Mouse (Mus musculus) forebrain, embryonic 11.5 days (tissue): ENCODE results near the gene Mtmr12. TPM values are rescaled to one million over a fixed set of nuclear protein-coding genes. Genes with fewer than 3 reads are reported as not detected.

Source experiments
- ATAC-seq: fragments of 200-750 bp; cut with Nextera tagmentation; replicated peaks from 2 replicates; pipeline ENCODE4 v1.8.0; 2017; ENCODE audit warnings: moderate TSS enrichment; ENCODE audit not compliant: low FRiP score
- DNase-seq: peaks from one replicate; pipeline ENCODE4 v3.0.0-alpha.2; 2017; ENCODE audit warnings: low spot score
- H3K27ac ChIP-seq: fragments of 300-500 bp; sonication (generic); 2 replicates; pipeline ENCODE4 v1.5.1; 2014; ENCODE audit warnings: low read depth, low read length
- H3K27me3 ChIP-seq: fragments of 300-500 bp; sonication (generic); 2 replicates; pipeline ENCODE4 v1.6.1; 2014; ENCODE audit warnings: mild to moderate bottlenecking, low read length, mixed read lengths; ENCODE audit not compliant: control insufficient read depth, insufficient read depth
- H3K36me3 ChIP-seq: fragments of 300-500 bp; sonication (generic); 2 replicates; pipeline ENCODE4 v1.6.1; 2014; ENCODE audit warnings: mild to moderate bottlenecking, low read length, moderate library complexity, mixed read lengths; ENCODE audit not compliant: control insufficient read depth, insufficient read depth
- H3K4me1 ChIP-seq: fragments of 300-500 bp; sonication (generic); replicated peaks from 2 replicates; pipeline ENCODE4 v1.6.1; 2014; ENCODE audit warnings: low read length, mixed read lengths; ENCODE audit not compliant: control insufficient read depth, insufficient read depth
- H3K4me2 ChIP-seq: fragments of 300-500 bp; sonication (generic); 2 replicates; pipeline ENCODE4 v1.6.1; 2014; ENCODE audit warnings: low read depth, mild to moderate bottlenecking, low read length, moderate library complexity, mixed read lengths; ENCODE audit not compliant: severe bottlenecking
- H3K4me3 ChIP-seq: fragments of 300-500 bp; sonication (generic); 2 replicates; pipeline ENCODE4 v1.5.1; 2014; ENCODE audit warnings: low read depth, low read length
- H3K9ac ChIP-seq: fragments of 300-500 bp; sonication (generic); 2 replicates; pipeline ENCODE4 v1.6.1; 2014; ENCODE audit warnings: low read length
- H3K9me3 ChIP-seq: fragments of 300-500 bp; sonication (generic); 2 replicates; pipeline ENCODE4 v1.6.1; 2016; ENCODE audit warnings: low read length, mixed read lengths; ENCODE audit not compliant: control insufficient read depth
- WGBS: fragments of 180-500 bp; shearing (Covaris S2); extraction: QIAGEN DNeasy Blood & Tissue Kit; methylation state at CpG from one replicate; pipeline ENCODE4 v1.1.7; 2014; 5-methylcytosine and 5-hydroxymethylcytosine counted together
- microRNA counts: library from miRNA; unstranded; fragments of <30 nt; microRNA quantifications from one replicate; lab custom pipeline; 2015
- microRNA-seq: library from miRNA; unstranded; fragments of <30 nt; microRNA quantifications from one replicate; pipeline ENCODE4, GENCODE M21; 2016; ENCODE audit not compliant: insufficient number of aligned reads
- polyA plus RNA-seq: library from polyadenylated mRNA; unstranded; fragments of >200 nt; fragmentation: Nextera tagmentation; extraction: Ambion mirVana; gene quantifications from 2 replicates; pipeline ENCODE4 v1.2.1, GENCODE M21; 2014

Gene Mtmr12
- polyA plus RNA-seq, 1 experiment from 2014 or later: 21.2 TPM

- Histone ChIP-seq H3K4me2 (peak within 1 kb of the TSS; percentile 80), H3K36me3 (peaks cover 3% of the 10 kb centered on the region; the same call in 1 of the 2 replicates), H3K4me3 (peak within 1 kb of the TSS; percentile 98), H3K9me3 (no peaks in the 10 kb centered on the region), H3K9ac (peak within 1 kb of the TSS; percentile 97), H3K4me1 (no peaks in the 10 kb centered on the region; the same call in none of the 2 replicates), H3K27ac (peak within 1 kb of the TSS; percentile 87), H3K27me3 (peaks cover 2% of the 10 kb centered on the region; the same call in 1 of the 2 replicates)
- DNase-seq (peak; percentile 76), ATAC-seq (peak; percentile 45)
- WGBS: under 1% methylated on average over 50 of the region's 70 CpGs
These were observed 117.2 kb downstream of the Mtmr12 start, which contains the start of gene 1810049J17Rik for GRCm38 (mm10) chr15:12321788-12322621. TSS of gene 1810049J17Rik (minus strand) at chr15:12321899.

GRCm38 (mm10) chr15:12322676-12323402, 118.0 kb downstream of the Mtmr12 start:
- no peaks in the 10 kb centered on the region for H3K9me3 ChIP-seq
- no peaks in the 10 kb centered on the region; the same call in none of the 2 replicates for H3K4me1 ChIP-seq
- peaks cover 2% of the 10 kb centered on the region; the same call in 1 of the 2 replicates for H3K27me3 ChIP-seq
- H3K9ac ChIP-seq: peak overlapping the region; percentile 97
- H3K4me3 ChIP-seq: peak overlapping the region; percentile 98
- peaks cover 3% of the 10 kb centered on the region; the same call in 1 of the 2 replicates for H3K36me3 ChIP-seq
- ATAC-seq (no peak), DNase-seq (no peak)
- peak overlapping the region; percentile 72 for H3K4me2 ChIP-seq
- H3K27ac ChIP-seq: no peak overlapping the region
- 18% methylated on average over 9 of the region's 9 CpGs for WGBS

MicroRNAs encoded within 50 kb of the gene (microRNA counts, 519-probe panel; counts per million panel counts)
- microRNA mmu-miR-1898 (lab: Ali Mortazavi, UCI): 31.2 counts per million

Small RNA genes within 50 kb of the gene (microRNA-seq; reads per million reads assigned to microRNA genes)
- gene Mir1898: not detected

Other genes starting within 250 kb of the Mtmr12 start
- gene Sub1, start 208.0 kb upstream of the Mtmr12 start, polyA plus RNA-seq: 627 and 726 TPM in 2 replicates
- 128 and 136 TPM in 2 replicates for gene Zfr, start 87.2 kb upstream of the Mtmr12 start, polyA plus RNA-seq
- gene Golph3, start 116.4 kb downstream of the Mtmr12 start, polyA plus RNA-seq: 102 and 103 TPM in 2 replicates
- 1.0 TPM in 1 of 2 replicates, not detected in the other for gene 1810049J17Rik, start 116.9 kb downstream of the Mtmr12 start, polyA plus RNA-seq